Mouse (Mus musculus) liver, embryonic 18 days (tissue): ENCODE data around the gene Ccdc9. TPM values are rescaled to one million over a fixed set of nuclear protein-coding genes. Genes with fewer than 3 reads are reported as not detected.

Experiments used
- polyA plus RNA-seq: library from polyadenylated mRNA; depleted of rRNA; stranded (reverse); fragments of >200 nt; gene quantifications from 2 replicates; pipeline ENCODE4 v1.2.3, GENCODE M21; 2012; rRNA removed

The Ccdc9 gene
- 21.0 and 23.8 TPM in 2 replicates for polyA plus RNA-seq

DNA sequence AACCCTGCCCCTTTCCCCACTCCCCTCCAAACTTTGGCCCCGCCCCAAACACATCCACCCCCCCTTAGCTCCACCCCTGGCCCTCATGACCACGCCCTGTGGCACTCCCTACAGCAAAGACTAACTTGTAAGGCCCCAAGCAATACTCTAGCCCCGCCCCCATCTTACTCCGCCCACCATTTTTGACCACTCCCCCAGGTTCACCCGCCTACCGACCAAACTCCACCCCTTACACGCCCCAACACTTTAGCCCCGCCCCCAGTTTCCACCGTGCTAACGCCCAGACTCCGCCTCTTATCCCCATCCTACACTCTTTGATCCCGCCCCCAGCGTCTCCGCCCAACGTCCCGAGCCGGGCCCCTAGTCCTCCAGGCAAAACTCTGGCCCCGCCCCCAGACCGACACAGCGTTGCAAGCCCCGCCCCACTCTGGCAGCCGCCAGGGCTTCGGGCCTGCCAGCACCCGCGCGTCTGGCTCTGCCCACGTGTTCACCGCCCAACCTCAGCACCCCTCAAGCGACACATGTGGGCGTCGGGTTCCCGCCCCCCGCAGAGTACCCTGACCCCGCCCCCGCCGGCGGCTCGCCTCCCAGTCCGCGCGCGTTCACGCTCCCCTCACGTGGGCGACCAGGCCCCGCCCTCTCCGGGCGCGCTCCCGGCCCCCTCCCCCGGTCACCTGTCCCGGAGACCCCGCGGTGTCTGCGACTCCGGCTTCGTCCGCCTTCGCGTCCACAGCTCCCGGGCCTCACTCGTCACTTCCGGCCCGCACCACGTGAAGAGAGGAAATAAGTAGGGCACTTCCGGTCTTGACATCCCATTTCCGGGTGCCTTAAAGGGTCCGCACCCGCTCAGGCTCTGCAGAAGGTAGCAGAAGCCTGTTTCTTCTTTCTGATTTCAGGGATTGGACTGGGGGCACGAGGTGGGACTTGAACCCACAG, at the start of gene Ccdc9:
Ccdc9 (minus strand) TSS at position 770 of the 936 bp plus-strand sequence.

DNA sequence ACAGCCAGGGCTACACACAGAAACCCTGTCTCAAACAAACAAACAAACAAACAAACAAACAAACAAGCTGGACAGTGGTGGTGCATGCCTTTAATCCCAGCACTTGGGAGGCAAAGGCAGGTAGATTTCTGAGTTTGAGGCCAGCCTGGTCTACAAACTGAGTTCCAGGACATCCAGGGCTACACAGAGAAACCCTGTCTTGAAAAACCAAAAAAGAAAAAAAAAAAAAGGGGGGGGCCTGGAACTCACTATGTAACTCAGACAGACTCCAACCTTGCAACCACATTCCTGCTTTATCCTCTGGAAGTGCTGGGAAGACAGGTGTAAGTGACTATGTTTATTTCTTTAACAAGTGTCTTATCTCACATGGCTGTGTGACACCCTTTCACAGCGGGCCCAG, 21.5 kb upstream of the Ccdc9 start, which contains the start of gene Bbc3:
Bbc3 (plus strand) TSS at position 301 of the 400 bp plus-strand sequence.

DNA sequence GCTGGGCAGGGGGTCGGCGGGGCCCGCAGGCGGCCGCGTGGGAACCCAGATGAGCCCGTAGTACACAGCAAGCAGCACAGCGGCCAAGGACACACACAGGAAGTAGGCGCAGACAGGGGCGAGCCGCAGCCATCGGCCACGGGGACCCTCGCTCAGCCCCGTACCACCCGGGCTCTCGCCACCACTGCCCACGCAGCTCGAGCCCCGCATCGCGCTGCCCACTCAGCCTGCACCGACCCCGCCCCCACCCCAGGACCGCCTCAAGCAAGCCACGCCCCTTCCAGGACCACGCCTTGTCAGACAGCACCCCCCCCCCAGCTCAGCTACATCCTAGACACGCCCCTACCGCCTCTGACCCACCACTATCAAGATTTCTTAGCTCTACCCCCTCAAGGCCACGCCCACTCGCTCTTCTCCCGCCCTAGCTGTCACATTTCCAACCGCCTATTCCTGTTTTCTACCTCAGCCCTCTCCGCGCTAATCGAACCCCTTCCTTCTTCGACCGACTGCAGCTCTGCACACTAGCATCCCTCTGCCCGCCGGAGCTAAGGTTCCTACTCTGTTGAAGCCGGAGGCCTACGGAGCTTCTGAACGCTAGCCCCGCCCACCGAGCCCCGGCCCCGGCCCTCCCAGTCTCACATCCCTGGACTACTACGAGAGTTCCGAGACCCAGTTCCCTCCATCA, 13.4 kb downstream of the Ccdc9 start, which contains the start of gene Inafm1:
Inafm1 (minus strand) TSS at position 537 of the 685 bp plus-strand sequence.

DNA sequence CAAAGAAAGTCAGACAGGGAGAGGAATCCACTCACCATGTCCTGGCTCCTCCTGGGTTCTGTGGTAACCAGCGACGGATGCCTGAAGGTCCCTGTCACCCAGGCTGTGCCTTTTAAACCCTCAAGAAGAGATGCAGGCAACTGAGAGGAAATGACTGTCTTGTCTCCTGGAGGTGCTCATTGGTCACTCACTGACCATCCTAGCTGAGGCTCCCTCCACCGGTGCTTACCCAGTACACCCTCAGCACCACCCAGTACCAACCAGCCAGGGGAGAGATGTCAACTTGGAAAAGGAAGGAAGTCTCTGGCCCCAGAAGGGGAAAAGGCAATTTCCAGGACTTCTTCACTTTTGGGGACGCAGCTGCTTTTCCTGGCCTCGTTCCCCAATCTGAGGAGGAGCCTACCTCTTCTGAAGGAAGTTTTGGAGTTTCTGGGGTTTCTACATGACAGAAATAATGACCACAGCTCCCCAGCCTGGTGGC, 27.4 kb downstream of the Ccdc9 start, which contains the start of gene C5ar1:
C5ar1 (minus strand) TSS at position 431 of the 481 bp plus-strand sequence.

DNA sequence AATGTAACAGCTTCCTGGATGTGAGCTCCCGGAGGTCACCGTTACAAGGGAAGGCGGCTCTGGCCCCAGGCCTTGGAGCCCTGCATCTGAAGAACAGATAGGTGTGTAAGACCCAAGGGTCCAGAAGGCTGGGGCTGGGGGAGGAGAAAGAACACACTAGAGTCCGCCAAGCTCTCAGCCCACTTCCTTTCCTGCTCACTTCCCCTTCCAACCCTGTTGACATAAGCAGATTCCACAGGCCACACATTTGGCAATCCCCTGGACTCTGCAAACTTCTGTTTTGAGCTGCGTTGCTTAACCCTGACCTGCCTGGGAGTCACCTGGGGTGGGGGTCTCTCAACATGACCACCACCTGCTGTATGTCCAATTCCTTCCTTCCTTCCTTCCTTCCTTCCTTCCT, 42.5 kb downstream of the Ccdc9 start, which contains the start of gene C5ar2:
C5ar2 (minus strand) TSS at position 88 of the 400 bp plus-strand sequence.

Other genes starting within 250 kb of the Ccdc9 start
- gene Bicra, start 238.9 kb downstream of the Ccdc9 start, polyA plus RNA-seq, result 1.3 and 1.5 TPM in 2 replicates
- 0.02 TPM in 2 replicates for gene Zfp541, start 225.0 kb downstream of the Ccdc9 start, polyA plus RNA-seq
- 90.9 and 104 TPM in 2 replicates for gene Napa, start 188.3 kb downstream of the Ccdc9 start, polyA plus RNA-seq
- 7.6 and 8.8 TPM in 2 replicates for gene Kptn, start 166.9 kb downstream of the Ccdc9 start, polyA plus RNA-seq
- gene Slc8a2, start 157.0 kb downstream of the Ccdc9 start, polyA plus RNA-seq, result 0.01 and 0.05 TPM in 2 replicates
- 2.1 and 2.2 TPM in 2 replicates for gene Meis3, start 111.7 kb downstream of the Ccdc9 start, polyA plus RNA-seq
- 4.4 and 4.9 TPM in 2 replicates for gene Dhx34, start 64.8 kb downstream of the Ccdc9 start, polyA plus RNA-seq
- 1.1 and 1.3 TPM in 2 replicates for gene C5ar2, start 42.6 kb downstream of the Ccdc9 start, polyA plus RNA-seq
- gene C5ar1, start 27.3 kb downstream of the Ccdc9 start, polyA plus RNA-seq, result 7.0 and 8.5 TPM in 2 replicates
- gene Inafm1, start 13.2 kb downstream of the Ccdc9 start, polyA plus RNA-seq, result 7.0 and 8.5 TPM in 2 replicates
- gene Bbc3, start 21.6 kb upstream of the Ccdc9 start, polyA plus RNA-seq, result 3.8 and 4.3 TPM in 2 replicates
- gene Sae1, start 101.0 kb upstream of the Ccdc9 start, polyA plus RNA-seq, result 34.6 and 36.3 TPM in 2 replicates
- 8.5 and 12.1 TPM in 2 replicates for gene Zc3h4, start 114.1 kb upstream of the Ccdc9 start, polyA plus RNA-seq
- gene Tmem160, start 166.0 kb upstream of the Ccdc9 start, polyA plus RNA-seq, result 22.2 TPM in 2 replicates
- not detected in 2 replicates for gene Npas1, start 190.9 kb upstream of the Ccdc9 start, polyA plus RNA-seq